26 mouse cellular contexts compared by ENCODE assay signal in the genomic region with DNA sequence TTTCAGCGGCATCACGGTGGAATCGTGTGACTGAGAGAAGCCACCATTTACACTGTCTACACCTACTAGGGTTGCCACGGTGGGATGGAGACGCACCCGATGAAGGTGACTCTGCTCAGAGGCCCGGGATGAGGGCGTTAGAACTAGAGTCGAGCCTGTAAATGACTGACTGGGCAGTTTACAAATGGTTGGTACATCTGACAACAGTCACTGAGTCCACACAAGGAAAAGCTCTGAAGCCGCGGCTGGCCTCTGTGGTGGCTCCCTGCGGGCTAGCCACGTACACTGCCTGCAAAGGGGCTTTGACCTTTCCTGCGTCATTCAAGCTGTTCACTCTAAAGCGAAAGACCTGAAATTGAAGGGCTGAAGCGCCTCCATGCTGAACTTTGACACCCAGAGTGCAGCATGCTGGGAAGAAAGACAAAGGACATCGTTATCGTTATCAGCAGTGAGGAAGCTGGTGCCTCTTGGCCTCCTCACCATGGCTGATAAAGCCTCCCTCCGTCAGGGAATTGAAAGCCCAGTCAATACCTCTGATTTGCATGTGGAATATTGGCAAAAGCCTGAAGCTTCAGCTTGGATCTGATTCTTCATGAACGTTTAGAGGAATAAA.
DNase-seq lines count a peak whose midpoint lies in the region; ATAC-seq and TF ChIP-seq lines count a peak whose summit lies in the region.
"Had no signal": no experiment of that assay in that cellular context is flagged by ENCODE, and none has a peak within 500 bp of the region (broad histone marks: within the 10 kb centered on the region; RNA-seq: fewer than 3 reads in every experiment).

No protein-coding gene starts in this region.

- peaks cover 6% of the 10 kb centered on the region for H3K4me1 ChIP-seq in forebrain, embryonic 13.5 days
- peaks cover 4% of the 10 kb centered on the region; the same call in 1 of the 2 replicates for H3K4me1 ChIP-seq in forebrain, embryonic 14.5 days (ENCODE audit: control insufficient read depth, insufficient read depth, low read length)
- peaks cover 14% of the 10 kb centered on the region for H3K4me1 ChIP-seq in liver, embryonic 12.5 days
- peaks cover 9% of the 10 kb centered on the region; the same call in 1 of the 2 replicates for H3K4me1 ChIP-seq in liver, embryonic 13.5 days (replicated peaks)
- H3K4me1 ChIP-seq: limb, embryonic 15.5 days had no signal

- DNase-seq in forebrain, embryonic 14.5 days (ENCODE audit: low spot score) = no peak
- peak; percentile 6 for DNase-seq in liver
- no peak for DNase-seq in liver, embryonic 13.5 days
- DNase-seq in layer of hippocampus, adult 2 months (ENCODE audit: low spot score in 2 of 2) = no peak
- no peak for DNase-seq in ovary, postnatal 14 days (ENCODE audit: low spot score)
- DNase-seq: adrenal gland, postnatal 14 days; cerebellum, adult 8-10 months; heart, postnatal 36 days; kidney, adult 18-20 months; kidney, postnatal 4 days; left cerebral cortex, postnatal 4 days; lung, adult 2 months; lung, postnatal 14 days; thymus, adult 18-20 months; thymus, postnatal 4 days had no signal

- 0 out of 2 replicates have a peak, but pooled peaks have one; percentile 33 for ATAC-seq in forebrain, embryonic 13.5 days
- ATAC-seq in forebrain, embryonic 14.5 days = no peak
- no peak for ATAC-seq in liver, embryonic 12.5 days
- no peak for ATAC-seq in liver, embryonic 13.5 days (ENCODE audit: low read depth)
- ATAC-seq: CD4-positive, CD25-positive, alpha-beta regulatory T cell, adult 4 months; hindbrain, postnatal 0 days; midbrain, embryonic 15.5 days had no signal

- H3K27me3 ChIP-seq in forebrain, embryonic 13.5 days = no peaks in the 10 kb centered on the region
- H3K27me3 ChIP-seq in forebrain, embryonic 14.5 days (replicated peaks; ENCODE audit: control insufficient read depth, insufficient read depth, low read length) = no peaks in the 10 kb centered on the region
- H3K27me3 ChIP-seq in liver, embryonic 12.5 days (replicated peaks) = no peaks in the 10 kb centered on the region
- no peaks in the 10 kb centered on the region for H3K27me3 ChIP-seq in liver, embryonic 13.5 days
- H3K27me3 ChIP-seq: heart, embryonic 13.5 days; limb, embryonic 15.5 days; midbrain, embryonic 15.5 days; neural tube, embryonic 13.5 days had no signal

- WGBS in forebrain, embryonic 13.5 days = 62% methylated on average over 20 of the region's 20 CpGs
- WGBS in forebrain, embryonic 14.5 days = 68% methylated on average over 20 of the region's 20 CpGs
- 49% methylated on average over 20 of the region's 20 CpGs for WGBS in liver, embryonic 12.5 days (ENCODE audit: insufficient replicate concordance)
- WGBS in liver, embryonic 13.5 days (ENCODE audit: insufficient replicate concordance) = 48% methylated on average over 20 of the region's 20 CpGs

- H3K9me3 ChIP-seq in forebrain, embryonic 13.5 days (replicated peaks) = no peaks in the 10 kb centered on the region
- H3K9me3 ChIP-seq in forebrain, embryonic 14.5 days (replicated peaks; ENCODE audit: control insufficient read depth, low read length) = no peaks in the 10 kb centered on the region
- no peaks in the 10 kb centered on the region for H3K9me3 ChIP-seq in liver, embryonic 12.5 days (replicated peaks)
- no peaks in the 10 kb centered on the region for H3K9me3 ChIP-seq in liver, embryonic 13.5 days (replicated peaks)
- H3K9me3 ChIP-seq: embryonic facial prominence, embryonic 10.5 days; heart, embryonic 13.5 days; limb, embryonic 15.5 days; midbrain, embryonic 15.5 days; neural tube, embryonic 13.5 days had no signal

- H3K27ac ChIP-seq in forebrain, embryonic 13.5 days = no peak overlapping the region
- H3K27ac ChIP-seq in forebrain, embryonic 14.5 days (ENCODE audit: low read depth, low read length) = no peak overlapping the region
- H3K27ac ChIP-seq in liver, embryonic 12.5 days = no peak overlapping the region
- H3K27ac ChIP-seq in liver, embryonic 13.5 days = no peak overlapping the region
- H3K27ac ChIP-seq in layer of hippocampus, adult 2 months = no peak overlapping the region
- H3K27ac ChIP-seq: embryonic facial prominence, embryonic 10.5 days; heart, embryonic 13.5 days; hindbrain, postnatal 0 days; left cerebral cortex, adult 2 months; limb, embryonic 15.5 days; midbrain, embryonic 15.5 days; neural tube, embryonic 13.5 days had no signal

- no peak overlapping the region for H3K9ac ChIP-seq in forebrain, embryonic 13.5 days
- H3K9ac ChIP-seq in forebrain, embryonic 14.5 days (ENCODE audit: low read length) = no peak overlapping the region
- no peak overlapping the region for H3K9ac ChIP-seq in liver, embryonic 12.5 days
- H3K9ac ChIP-seq in liver, embryonic 13.5 days = no peak overlapping the region
- H3K9ac ChIP-seq: heart, embryonic 13.5 days; limb, embryonic 15.5 days; midbrain, embryonic 15.5 days; neural tube, embryonic 13.5 days had no signal

- no peaks in the 10 kb centered on the region for H3K36me3 ChIP-seq in forebrain, embryonic 13.5 days (ENCODE audit: poor library complexity, severe bottlenecking)
- H3K36me3 ChIP-seq in forebrain, embryonic 14.5 days (ENCODE audit: control insufficient read depth, insufficient read depth, low read length) = no peaks in the 10 kb centered on the region
- H3K36me3 ChIP-seq in liver, embryonic 12.5 days = no peaks in the 10 kb centered on the region
- H3K36me3 ChIP-seq in liver, embryonic 13.5 days = no peaks in the 10 kb centered on the region
- H3K36me3 ChIP-seq: embryonic facial prominence, embryonic 10.5 days; heart, embryonic 13.5 days; limb, embryonic 15.5 days; midbrain, embryonic 15.5 days; neural tube, embryonic 13.5 days had no signal

- no peak overlapping the region for H3K4me2 ChIP-seq in forebrain, embryonic 13.5 days
- no peak overlapping the region for H3K4me2 ChIP-seq in forebrain, embryonic 14.5 days (ENCODE audit: low read length)
- no peak overlapping the region for H3K4me2 ChIP-seq in liver, embryonic 12.5 days
- H3K4me2 ChIP-seq in liver, embryonic 13.5 days = 0 out of 2 replicates have a peak overlapping the region, but pooled peaks have one; percentile 0
- H3K4me2 ChIP-seq: heart, embryonic 13.5 days; limb, embryonic 15.5 days; midbrain, embryonic 15.5 days; neural tube, embryonic 13.5 days had no signal

- no peak for TF ChIP-seq CTCF in layer of hippocampus, adult 2 months (conservative IDR thresholded peaks at IDR 0.05)

- H3K4me3 ChIP-seq in forebrain, embryonic 13.5 days = no peak overlapping the region
- no peak overlapping the region for H3K4me3 ChIP-seq in forebrain, embryonic 14.5 days (ENCODE audit: low read depth, low read length)
- H3K4me3 ChIP-seq in liver, embryonic 12.5 days = no peak overlapping the region
- no peak overlapping the region for H3K4me3 ChIP-seq in liver, embryonic 13.5 days (replicated peaks)
- no peak overlapping the region for H3K4me3 ChIP-seq in layer of hippocampus, adult 2 months
- H3K4me3 ChIP-seq: embryonic facial prominence, embryonic 10.5 days; heart, embryonic 13.5 days; left cerebral cortex, adult 2 months; limb, embryonic 15.5 days; midbrain, embryonic 15.5 days; myocyte; neural tube, embryonic 13.5 days had no signal
